Mouse (Mus musculus) WW6 (cell line): ENCODE measurements around the gene Pcdh9.

Source experiments
- DNase-seq: peaks from one replicate; pipeline ENCODE4 v3.0.0-alpha.2; 2013; ENCODE audit warnings: low read depth, low spot score

Pcdh9 gene

DNA sequence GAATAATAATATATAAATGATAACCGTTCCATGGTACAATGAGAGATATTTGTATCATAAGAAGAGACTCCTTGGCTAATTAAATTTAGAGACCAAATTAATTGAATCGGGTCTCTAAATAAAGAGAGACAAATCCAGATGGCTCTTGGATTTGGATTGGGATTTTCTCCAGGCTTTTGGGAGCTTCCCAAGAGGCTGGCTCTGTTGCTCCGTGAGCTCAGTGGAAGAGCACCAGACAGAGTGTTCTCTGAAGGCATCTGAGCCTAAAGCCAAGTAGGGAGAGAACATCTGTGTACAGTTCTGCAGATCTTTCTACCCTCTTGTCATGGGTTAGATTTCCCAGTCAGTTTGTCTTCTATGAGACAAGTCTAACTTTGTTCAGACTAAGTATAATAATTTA, 95.9 kb downstream of the Pcdh9 start:
- no peak for DNase-seq

DNA sequence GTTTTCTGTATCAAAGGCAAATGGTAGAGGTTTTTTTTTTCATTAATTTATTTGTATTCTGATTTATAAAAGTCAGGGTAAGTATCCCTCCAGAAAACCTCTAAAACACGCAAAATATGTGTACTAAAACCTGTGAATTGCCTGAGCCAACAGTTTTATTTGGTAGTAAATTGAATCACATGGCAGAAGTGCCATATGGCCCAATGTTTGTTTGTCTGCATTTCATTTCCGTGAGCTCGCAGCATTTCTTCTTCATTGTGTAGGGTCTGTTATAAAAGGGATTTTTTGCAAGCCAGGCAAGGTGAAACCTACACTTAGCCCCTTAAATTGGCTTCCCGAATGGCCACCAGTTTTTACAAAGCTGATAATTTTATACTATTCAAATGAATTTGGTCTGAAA, 104.2 kb downstream of the Pcdh9 start:
- no peak for DNase-seq

DNA sequence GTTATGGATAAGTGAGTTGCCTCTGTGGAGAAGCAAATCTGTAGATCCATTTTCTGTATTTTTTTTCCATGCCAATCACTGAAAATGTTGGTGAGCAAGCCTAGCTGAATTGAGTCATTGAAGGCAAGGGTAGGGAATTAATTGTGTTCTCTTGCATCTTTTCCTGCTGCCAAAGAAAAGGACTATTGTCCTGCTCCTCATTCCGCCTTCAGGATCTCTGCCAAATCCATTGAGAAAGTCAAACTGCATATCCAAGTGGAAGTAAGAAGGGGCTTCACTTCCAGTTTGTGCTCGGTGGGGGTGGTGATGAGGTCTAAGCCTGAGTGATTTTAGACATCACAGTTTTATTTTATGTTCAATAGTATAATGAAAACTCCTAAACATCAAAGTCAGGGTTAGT, 105.4 kb downstream of the Pcdh9 start:
- no peak for DNase-seq

DNA sequence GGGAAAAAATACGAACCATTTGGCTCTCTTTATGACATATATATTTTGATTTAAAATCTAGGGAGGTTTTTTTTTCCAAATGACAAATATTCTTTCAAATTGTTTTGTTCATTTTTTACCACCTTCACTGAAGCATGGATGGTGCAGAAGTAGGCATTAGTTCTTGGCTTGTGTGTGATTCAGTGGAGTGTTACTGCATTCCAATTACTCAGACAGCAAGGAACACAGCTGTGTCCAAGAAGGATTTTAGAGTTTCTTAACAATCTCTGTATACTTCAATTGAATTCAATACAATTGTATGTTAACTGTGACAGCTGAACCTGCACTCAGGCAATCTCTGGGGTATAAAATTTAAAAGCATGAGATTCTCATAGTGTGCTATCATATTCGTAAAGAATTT, 127.6 kb downstream of the Pcdh9 start:
- DNase-seq: no peak

DNA sequence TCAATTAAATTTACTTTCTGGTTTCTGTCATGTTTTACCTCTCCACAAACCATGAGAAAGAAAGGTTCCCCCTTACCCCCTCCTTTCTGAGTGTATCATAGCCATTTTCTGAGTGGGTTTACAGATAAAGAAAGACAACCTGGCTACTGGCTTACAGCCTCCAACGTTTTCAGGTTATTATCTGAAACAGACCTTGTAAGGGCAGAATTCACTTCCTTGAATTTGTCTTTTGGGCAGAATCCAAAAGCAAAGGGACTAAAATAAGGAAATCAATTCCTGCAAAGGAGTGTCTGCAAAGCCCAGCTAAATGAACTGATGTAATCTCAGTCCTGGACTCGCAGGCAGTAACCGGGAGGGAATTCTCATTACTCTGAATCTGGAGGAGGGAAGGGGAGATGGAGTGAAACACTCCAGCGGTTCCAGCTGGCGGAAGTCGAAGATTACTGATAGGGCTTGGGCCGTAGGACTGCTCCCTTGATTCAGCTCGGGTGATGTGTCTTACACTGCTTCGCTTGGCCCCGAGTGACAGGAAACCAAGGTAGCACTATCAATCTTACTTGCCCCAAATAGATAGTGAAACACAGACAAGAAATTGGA, 156.3 kb downstream of the Pcdh9 start:
- no peak for DNase-seq

DNA sequence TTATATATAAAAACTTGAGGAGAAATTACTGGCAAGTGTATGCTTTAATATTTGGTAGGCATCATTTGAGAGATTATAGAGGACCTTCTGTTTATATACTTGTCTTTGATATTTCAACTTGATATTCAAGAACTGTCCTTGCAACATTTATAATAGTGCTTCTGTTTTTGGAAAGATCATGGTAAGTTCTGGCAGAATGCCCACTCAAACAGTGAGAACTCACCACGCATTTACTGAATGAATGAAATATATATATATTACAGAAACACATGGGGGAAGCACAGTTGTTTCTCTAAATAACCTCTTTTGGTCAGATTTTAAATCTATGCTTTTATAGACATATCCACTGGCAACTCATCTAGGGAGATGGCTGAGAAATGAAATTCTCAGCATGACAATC, 164.7 kb downstream of the Pcdh9 start:
- no peak for DNase-seq

DNA sequence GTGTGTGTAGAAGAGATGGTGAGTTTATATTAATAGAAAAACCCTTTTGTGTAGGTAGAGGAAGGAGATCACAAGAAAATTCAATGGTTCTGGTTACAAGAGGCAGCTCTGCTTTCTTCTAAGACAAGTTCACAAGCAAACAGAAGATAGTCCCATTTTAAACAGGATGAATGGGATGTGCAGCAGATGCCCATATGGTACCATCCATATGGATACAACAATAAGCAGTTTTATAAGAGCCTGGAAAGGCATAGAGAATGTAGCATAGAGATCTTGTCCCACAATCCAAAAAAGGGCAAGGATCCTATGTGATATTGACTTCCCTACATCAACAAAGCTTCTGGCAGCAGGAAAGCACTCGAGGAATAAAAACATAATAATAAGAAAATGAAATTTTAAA, 171.3 kb downstream of the Pcdh9 start:
- no peak for DNase-seq

DNA sequence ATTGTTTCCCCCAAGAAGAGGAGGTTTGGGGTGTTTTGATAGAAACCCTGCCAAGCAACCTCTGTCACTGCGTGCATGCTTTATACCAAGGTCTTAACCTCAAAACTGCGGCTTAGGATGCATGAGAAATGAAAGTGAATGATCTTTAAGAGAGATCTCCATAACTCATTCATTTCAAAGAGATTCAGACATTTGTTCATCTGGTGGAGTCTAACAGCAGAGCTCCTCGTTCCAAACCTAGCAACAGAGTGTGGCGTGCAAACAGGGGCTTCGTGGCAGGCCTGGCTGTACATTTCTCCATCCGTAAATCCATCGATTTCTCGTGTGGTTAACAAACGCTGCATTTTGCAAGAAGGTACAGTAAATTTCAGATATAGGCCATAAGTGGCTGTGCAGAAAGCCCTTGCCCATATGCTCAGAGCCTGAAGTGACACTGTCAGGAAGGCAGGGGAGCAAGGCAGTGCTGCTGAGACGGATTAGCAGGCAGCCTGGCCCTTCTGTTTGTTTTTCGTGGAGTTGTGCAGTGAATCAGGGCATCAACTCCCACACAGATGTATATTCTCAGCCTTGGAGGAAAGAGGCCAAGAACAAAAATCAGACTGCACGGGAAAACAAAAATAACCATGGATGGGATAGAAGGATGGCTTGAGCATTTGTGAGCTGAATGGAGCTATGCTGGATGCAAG, 177.1 kb downstream of the Pcdh9 start:
- DNase-seq: no peak

DNA sequence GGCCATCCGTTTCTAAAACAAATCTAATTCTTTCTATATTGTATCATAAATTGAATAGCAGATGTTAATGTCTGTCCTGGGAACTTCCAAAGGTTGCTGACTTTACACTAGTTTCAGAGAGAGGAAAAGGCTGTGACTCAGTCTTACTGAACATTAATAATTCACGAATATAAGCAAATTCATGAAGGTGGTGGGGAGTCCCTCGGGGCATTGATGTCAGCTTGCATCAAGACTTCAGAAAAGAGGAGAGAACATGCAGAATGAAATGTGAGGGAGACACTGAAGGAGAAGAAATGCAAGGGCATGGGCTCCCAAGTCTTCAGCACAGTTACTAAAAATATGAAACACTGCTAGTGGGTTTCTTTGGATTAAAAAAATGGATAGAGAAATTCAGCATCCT, 181.8 kb downstream of the Pcdh9 start:
- no peak for DNase-seq

DNA sequence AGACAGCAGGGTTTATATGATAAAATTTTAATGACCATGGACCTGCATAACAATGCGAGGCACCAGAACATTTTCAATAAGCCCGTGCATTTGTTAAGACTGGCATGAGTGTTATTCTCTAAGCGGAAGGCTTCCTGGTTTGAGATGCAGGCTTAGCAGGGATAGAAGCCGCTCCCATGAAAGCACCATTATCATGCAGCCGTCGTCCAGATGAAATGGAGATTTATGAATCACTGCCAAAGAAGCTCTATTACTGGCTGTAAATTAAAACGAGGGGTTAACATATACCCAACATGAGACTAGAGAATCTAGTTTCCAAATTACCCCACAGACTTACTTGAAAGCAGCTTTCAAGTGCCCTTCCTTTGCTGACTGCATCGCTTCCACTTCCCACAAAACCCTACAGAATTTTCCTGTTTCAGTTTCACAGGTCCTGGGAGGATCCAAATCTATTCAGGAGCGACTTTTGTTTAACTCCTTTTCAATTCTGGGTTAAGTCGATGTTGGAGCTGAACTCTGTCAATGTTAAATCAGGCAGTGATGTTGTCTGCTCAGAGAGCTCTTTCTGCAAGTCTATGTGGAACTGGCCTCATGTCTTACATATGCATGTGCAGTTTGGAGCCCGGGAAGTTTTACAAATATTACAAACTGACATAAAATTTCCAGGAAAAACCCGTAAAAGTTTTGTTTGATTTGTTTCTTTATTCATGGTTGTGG, 188.9 kb downstream of the Pcdh9 start:
- no peak for DNase-seq

DNA sequence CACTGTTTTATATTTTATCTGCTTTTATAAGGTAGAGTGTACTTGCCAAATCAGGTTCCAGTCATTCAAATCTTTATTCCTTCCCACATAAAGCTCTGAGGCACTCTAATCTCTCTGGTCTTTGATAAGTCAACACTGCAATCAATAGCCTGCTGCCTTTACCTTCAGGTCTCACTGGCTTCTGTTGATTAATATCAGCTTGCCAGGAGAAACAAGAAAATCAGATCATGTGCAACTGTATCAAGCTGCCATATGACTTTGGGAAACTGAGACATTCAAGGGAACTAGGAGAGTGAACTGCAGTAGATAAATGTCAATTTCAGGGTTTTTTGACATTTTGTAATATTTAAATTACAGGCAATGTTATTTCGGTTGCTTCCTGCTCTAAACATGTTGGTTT, 189.6 kb downstream of the Pcdh9 start:
- no peak for DNase-seq

DNA sequence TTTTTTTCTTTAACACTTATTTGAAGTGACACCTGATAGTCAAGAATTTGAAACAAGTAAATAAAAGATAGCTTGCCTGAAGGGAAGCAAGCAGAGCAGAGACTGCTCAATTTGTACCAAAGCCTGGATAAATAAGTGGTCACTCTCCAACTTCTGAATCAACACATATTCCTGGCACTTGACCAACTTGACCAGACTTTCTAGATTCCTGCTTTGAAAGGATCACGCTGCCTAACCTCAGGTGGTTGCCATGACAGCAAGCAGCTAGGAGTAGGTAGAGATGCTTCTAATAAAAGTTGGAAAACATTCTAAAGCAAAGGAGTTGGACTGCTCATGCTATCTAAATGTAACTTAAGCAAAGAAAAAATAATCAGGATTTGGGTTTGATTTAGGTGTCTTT, 205.8 kb downstream of the Pcdh9 start:
- no peak for DNase-seq

DNA sequence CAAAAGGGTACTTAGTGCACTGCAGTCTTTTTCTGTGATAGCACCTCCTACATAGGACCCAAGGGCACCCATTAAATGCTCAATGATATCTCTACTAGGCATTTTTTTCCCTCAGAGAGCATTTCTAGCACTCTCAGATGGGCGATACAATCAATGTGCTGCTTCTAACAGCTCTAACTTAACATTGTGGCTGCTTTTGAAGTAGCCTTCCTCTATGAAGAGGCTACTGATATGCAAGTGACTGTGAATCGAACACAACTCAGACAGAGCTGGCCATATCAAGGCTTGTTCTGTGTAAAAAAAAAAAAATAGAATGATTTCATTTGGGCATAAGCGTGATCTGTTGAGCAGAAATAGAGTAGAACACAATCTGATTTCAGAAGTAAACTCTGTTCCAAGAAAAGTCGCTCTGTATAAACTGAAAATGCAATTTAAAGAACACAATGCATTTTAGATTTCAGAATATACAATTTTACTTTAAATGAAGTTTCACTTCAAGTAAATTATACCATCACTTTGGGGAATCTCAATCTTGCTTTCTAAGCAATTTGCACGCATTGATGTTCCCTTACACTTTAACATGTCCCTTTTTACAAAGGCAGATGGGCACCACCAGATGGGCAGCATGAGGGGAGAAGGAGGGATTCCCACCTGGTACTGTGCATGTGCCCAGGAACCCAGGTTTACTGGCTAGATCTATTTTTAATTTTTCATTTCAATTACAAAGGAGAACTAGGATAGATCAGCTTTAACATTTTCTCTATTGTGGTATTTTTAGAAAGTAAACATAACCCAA, 215.0 kb downstream of the Pcdh9 start:
- no peak for DNase-seq

DNA sequence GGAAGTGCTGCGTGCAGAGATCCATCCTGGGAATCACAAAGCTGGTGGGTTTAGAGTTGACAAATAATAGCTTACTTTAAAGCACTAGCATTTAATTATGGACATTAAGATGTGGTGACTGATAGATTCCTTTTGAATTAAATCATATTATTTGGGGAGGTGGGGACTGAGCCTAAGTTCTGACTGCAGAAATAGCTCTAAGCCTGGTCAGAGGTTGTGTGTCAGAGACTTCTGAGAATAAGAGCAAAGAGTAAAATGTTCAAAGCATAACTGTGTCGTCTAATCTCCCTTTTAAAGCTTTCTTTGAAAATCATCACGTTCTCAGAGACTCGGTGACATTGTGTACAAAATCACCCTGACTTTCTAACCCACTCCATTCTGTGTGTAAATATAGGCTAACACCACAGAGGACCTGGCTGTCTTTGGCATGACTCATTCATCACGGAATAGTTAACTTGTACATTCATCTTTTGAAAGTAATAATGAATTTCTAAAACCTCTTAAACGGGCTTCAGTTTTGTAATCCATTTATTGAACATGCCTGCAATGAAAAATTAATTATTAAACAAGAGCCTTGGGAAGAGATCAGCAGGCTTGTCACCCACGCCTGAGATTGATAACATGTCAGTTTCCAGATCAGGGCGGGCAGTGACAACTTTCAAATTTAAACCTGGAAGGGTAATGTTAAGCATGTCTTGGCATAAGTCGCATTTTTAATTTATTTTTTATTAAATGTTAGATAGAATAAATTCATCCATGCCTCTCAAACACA, 236.3 kb downstream of the Pcdh9 start:
- DNase-seq: no peak

DNA sequence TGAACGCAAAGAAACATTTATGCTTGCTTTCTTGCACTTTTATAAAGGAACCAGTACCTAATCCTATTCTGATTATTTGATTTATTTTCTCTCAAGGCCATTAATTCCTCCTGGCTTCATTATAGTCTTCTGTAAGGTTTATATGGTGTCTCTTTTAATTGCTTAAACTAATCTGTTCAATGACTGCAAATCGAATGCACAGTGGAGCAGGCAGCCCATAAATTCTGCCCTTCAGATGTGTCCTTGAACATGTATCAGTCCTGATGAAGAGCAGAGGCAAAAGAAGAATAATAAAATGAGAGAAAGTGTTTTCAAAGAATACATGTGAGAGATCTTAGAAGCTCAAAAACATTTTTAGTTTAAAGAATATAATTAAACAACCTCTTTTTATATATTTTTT, 263.2 kb downstream of the Pcdh9 start:
- DNase-seq: no peak

DNA sequence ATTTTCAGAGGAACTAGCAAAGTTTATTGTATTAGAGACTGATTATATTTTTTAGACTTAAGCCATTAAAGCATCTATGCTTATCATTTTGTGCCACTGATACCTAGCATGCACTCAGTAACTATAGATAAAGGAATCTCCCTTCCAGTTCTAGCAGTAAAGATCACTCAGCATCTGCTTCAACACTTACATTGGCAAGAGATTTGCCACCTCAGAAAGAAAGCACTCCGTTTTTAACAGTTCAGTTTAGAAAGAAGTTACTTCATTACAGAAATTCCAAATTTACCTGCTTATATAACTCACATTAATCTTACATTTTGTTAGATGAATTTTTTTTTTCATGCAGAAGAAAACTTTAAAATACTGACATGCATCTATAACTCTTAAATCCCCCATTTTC, 266.3 kb downstream of the Pcdh9 start:
- DNase-seq: no peak

DNA sequence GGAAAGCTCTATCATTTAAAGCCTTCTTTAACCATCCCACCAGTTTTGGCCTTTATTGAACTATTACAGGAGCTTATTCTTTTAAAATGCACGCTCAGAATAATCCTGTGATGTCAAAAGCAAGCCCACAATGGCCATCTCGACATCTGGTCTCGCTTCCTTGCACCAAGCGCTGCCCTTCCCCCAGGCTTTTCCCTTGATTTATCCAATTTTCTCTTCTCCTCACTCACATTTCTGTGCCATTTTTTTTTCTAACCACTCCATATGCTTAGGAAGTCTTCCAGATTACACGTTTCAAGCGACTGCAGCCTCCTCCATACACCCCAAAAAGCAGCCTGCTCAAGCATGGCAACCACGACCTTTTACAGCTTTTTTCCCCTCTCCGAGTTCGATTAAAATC, 269.3 kb downstream of the Pcdh9 start:
- no peak for DNase-seq

DNA sequence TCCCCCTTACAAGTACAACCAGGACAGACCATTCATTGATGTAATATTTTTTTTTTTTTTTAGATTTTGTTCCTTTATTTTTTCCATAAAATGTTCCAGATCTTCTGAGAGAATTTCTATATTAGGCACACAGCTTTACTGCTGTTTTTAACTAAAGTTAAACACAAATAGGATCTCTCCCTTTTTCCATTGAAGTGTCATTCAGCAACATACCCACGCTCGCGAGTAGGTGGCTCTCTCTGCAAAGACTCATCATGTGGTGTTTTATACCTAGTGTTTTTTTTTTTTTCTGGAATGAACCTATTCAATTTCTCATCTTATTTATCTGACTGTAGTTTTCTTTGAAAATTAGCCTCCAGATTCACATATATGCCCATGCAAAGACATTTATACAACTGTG, 282.9 kb downstream of the Pcdh9 start:
- DNase-seq: no peak

DNA sequence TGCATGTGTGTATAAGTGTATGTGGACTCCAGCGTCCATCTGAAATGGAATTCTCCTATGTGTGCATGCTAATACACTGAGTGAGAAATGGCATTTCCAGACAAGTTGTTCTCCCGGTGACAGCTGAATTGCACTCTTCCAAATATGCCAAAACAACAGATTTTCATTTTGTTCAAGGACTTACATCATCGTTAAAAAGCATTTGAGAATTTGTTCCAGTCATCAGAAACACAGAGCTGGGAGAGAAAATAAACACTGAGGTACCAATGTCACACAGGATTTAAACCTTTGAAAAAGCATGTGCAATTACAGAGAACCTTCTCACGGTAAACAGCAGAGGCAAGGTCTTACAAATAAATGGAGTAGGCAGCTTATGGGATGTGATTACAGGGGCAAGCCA, 290.5 kb downstream of the Pcdh9 start:
- DNase-seq: no peak

DNA sequence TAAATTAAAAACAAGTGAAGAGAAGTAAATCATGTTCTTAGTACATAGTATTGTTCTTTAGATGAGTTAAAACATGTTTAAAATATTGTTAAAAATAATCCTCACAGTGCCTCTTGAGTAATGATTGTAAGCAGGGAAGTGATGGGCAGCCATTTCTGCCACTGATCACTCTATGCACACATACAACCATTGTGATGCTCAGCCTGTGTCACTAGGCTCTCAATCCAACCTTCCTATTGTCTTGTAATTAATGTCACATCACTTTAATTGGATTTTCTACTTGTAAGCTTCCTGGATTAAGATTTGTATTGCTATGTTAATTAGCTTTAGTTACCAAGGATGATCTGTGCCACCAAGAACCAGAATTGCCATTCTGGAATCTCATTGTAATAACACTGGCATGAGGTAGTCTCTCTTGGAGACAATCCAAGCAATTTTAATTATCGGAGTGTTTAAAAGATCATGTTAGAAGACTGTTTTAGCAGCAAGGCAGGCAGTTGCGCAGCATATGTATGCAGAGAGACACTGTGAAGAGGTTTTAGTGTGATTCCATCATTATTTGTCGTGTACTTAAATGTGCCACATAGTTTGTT, 305.0 kb downstream of the Pcdh9 start:
- DNase-seq: no peak

DNA sequence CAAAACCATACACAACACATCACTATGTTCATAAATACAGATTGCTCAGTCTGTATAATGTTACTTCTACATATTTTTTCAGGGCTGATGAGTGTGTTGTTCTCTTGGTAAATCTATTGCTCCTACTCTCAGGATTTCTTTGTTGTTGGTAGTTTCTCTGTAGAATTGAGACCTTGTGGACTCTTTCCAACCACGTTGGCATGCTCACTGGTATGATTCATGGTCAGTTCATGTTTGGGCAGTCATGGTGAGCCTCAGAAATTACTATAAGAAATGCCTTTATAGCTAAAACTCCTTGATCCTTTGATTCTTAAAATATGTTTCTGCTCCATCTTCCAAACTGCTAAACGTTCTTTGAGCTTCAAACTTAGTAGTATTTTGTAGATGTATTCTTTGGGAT, 326.1 kb downstream of the Pcdh9 start:
- no peak for DNase-seq
